Mouse (Mus musculus) urinary bladder, postnatal 4 days (tissue): Measurements from ENCODE around the gene Bnip3.

Experiments
- DNase-seq, 2 experiments: peaks; one replicate each; pipeline ENCODE4 v3.0.0; 2021 to 2022; ENCODE audit warnings: low spot score in 2 of 2

The Bnip3 gene

DNA sequence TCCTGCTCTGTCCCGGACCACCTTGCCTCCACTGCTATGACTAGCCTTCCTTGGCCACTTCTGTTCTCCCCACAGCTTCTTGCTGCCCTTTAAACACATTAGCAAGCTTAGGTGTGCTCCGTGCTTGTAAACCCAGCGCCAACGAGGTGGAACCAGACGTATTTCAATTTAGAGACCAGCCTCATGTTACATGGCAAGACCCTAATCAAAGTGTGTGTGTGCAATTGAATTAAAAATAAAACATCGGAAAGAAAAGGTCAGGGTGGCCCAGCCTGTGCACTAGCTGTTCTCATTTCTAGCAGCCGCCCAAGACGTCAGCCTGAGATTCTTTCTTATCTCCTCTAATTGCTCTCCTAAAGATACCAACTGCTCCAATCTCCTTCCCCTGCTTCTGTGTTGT, 64.2 kb downstream of the Bnip3 start:
- DNase-seq: no peak

DNA sequence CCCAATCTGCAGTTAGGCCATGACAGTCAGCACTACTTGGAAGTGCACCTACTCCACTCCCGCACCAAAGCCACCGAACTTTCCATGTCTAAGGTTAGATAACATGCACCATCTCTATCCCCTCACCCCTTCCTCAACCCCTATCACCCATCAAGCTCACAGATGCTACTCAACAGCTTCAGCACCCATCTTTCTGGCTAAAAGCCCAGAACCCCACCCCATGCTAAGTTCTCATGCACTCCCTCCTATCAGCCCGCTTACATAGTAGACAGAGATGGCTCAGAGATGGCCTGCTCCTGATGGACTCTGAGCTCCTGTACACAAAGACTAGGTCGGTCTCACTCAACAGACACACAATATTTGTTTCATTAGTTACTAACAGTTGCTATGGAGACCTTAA, 65.9 kb downstream of the Bnip3 start:
- DNase-seq: no peak

DNA sequence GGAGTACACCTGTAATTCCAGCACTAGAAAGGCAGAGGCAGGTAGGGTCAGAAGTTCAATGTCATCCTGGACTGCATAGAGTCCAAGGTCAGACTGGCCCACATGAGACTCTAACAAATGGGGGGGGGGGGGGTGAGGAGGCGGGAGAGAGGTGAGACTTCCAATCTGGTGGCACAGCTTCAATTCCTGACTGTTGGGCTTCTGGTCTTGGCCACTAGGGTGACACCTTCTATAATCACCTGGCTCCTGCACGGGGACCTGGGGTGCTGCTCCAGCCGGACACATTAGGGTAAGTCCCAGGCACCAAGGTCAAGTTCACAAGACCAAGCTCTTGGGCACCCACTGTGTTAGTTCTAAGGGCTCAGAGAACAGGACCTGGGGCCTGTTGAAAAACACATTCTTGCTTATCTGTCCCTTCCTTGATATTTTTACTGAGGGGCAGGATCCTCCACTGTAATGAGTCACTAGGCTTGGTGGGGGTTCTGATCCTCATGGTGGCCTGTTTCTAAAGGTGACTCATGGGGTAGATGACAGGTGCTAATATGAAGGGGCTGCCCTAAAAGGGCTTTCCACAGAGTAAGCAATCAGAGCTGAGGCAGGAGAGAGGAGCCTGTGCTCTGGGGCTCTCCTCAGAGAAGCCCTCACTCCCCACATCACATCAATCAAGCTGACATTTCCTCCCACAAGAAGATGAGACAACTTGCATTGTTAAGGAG, 67.7 kb downstream of the Bnip3 start:
- DNase-seq: no peak
